Mouse (Mus musculus) adrenal gland, adult 10 weeks (tissue): Measurements from ENCODE around the gene Ubqln2. TPM values are rescaled to one million over a fixed set of nuclear protein-coding genes. Genes with fewer than 3 reads are reported as not detected.

Experiments
- polyA plus RNA-seq: library from polyadenylated mRNA; stranded (reverse); fragments of 350-450 nt; fragmentation: Illumina TruSeq; extraction: RNeasy Lipid Tissue Mini Kit (QIAGEN cat#74804); gene quantifications from one replicate; pipeline ENCODE4 v1.2.3, GENCODE M21; 2014; ENCODE audit warnings: low read depth, low replicate concordance

The Ubqln2 gene
- polyA plus RNA-seq, result 84.0 TPM

GRCm38 (mm10) chrX:153497688-153498516 is at the start of gene Ubqln2:
Ubqln2 (plus strand) TSS chrX:153498227.

Other genes with a start within 250 kb of the Ubqln2 start
- not detected for gene Cypt3, start 60.4 kb downstream of the Ubqln2 start, polyA plus RNA-seq
- gene Kctd12b, start 198.2 kb downstream of the Ubqln2 start, polyA plus RNA-seq, result 43.5 TPM
- gene Nbdy, start 225.4 kb downstream of the Ubqln2 start, polyA plus RNA-seq, result 248 TPM